Mouse (Mus musculus): Measurements from ENCODE around the gene Vamp5. TPM values are rescaled to one million over a fixed set of nuclear protein-coding genes. Genes with fewer than 3 reads are reported as not detected.

The Vamp5 gene
- polyA plus RNA-seq, 1 experiment from 2014 or later: 15.9 TPM

GRCm38 (mm10) chr6:72388266-72388665 lies 8.0 kb upstream of the Vamp5 start:
- Histone ChIP-seq H3K27ac (no peak overlapping the region), H3K4me3 (replicated peaks) (no peak overlapping the region), H3K9ac (replicated peaks) (no peak overlapping the region), H3K4me1 (replicated peaks) (peaks cover 12% of the 10 kb centered on the region), H3K36me3 (no peaks in the 10 kb centered on the region), H3K27me3 (peaks cover 12% of the 10 kb centered on the region), H3K9me3 (no peaks in the 10 kb centered on the region), H3K4me2 (replicated peaks) (no peak overlapping the region)
- 74% methylated on average over 10 of the region's 10 CpGs for WGBS
- no peak for ATAC-seq

GRCm38 (mm10) chr6:72387816-72388215 lies 7.5 kb upstream of the Vamp5 start:
- no peak for ATAC-seq
- no peak overlapping the region for H3K4me2 ChIP-seq (replicated peaks)
- no peaks in the 10 kb centered on the region for H3K36me3 ChIP-seq
- no peak overlapping the region for H3K27ac ChIP-seq
- H3K27me3 ChIP-seq: peaks cover 10% of the 10 kb centered on the region; the same call in 1 of the 2 replicates
- H3K4me3 ChIP-seq (replicated peaks): no peak overlapping the region
- H3K9ac ChIP-seq (replicated peaks): no peak overlapping the region
- H3K4me1 ChIP-seq (replicated peaks): peaks cover 12% of the 10 kb centered on the region
- H3K9me3 ChIP-seq: no peaks in the 10 kb centered on the region
- WGBS: 73% methylated on average over 3 of the region's 3 CpGs

GRCm38 (mm10) chr6:72386561-72386960 lies 6.3 kb upstream of the Vamp5 start:
- H3K9ac ChIP-seq (replicated peaks): no peak overlapping the region
- no peak overlapping the region for H3K27ac ChIP-seq
- H3K27me3 ChIP-seq: peaks cover 11% of the 10 kb centered on the region
- no peaks in the 10 kb centered on the region for H3K9me3 ChIP-seq
- peaks cover 12% of the 10 kb centered on the region for H3K4me1 ChIP-seq (replicated peaks)
- no peak for ATAC-seq
- no peak overlapping the region for H3K4me2 ChIP-seq (replicated peaks)
- H3K4me3 ChIP-seq (replicated peaks): no peak overlapping the region
- no peaks in the 10 kb centered on the region for H3K36me3 ChIP-seq
- WGBS: 92% methylated on average over 2 of the region's 2 CpGs

GRCm38 (mm10) chr6:72385258-72385657 lies 5.0 kb upstream of the Vamp5 start:
- H3K9ac ChIP-seq (replicated peaks): no peak overlapping the region
- WGBS: 89% methylated on average over 4 of the region's 4 CpGs
- H3K36me3 ChIP-seq: no peaks in the 10 kb centered on the region
- H3K9me3 ChIP-seq: no peaks in the 10 kb centered on the region
- no peak overlapping the region for H3K4me3 ChIP-seq (replicated peaks)
- H3K27me3 ChIP-seq: peaks cover 13% of the 10 kb centered on the region
- no peak overlapping the region for H3K4me2 ChIP-seq (replicated peaks)
- no peak for ATAC-seq
- H3K4me1 ChIP-seq (replicated peaks): peaks cover 12% of the 10 kb centered on the region
- no peak overlapping the region for H3K27ac ChIP-seq

GRCm38 (mm10) chr6:72383952-72384351 lies 3.7 kb upstream of the Vamp5 start:
- 96% methylated on average over 7 of the region's 7 CpGs for WGBS
- no peak overlapping the region for H3K27ac ChIP-seq
- no peak overlapping the region for H3K9ac ChIP-seq (replicated peaks)
- no peaks in the 10 kb centered on the region for H3K36me3 ChIP-seq
- no peaks in the 10 kb centered on the region for H3K9me3 ChIP-seq
- peaks cover 26% of the 10 kb centered on the region for H3K27me3 ChIP-seq
- no peak overlapping the region for H3K4me3 ChIP-seq (replicated peaks)
- peaks cover 4% of the 10 kb centered on the region; the same call in 1 of the 2 replicates for H3K4me1 ChIP-seq (replicated peaks)
- no peak overlapping the region for H3K4me2 ChIP-seq (replicated peaks)
- ATAC-seq: no peak

- 83% methylated on average over 6 of the region's 6 CpGs for WGBS
- Histone ChIP-seq H3K27ac (no peak overlapping the region), H3K36me3 (no peaks in the 10 kb centered on the region), H3K4me1 (replicated peaks) (peaks cover 4% of the 10 kb centered on the region; the same call in 1 of the 2 replicates), H3K4me3 (replicated peaks) (no peak overlapping the region), H3K4me2 (replicated peaks) (no peak overlapping the region), H3K9me3 (no peaks in the 10 kb centered on the region), H3K27me3 (peaks cover 30% of the 10 kb centered on the region), H3K9ac (replicated peaks) (no peak overlapping the region)
- ATAC-seq: no peak
Measured at GRCm38 (mm10) chr6:72383142-72383820, 3.0 kb upstream of the Vamp5 start.

GRCm38 (mm10) chr6:72382494-72382893 lies 2.2 kb upstream of the Vamp5 start:
- Histone ChIP-seq H3K27me3 (peaks cover 30% of the 10 kb centered on the region), H3K4me3 (replicated peaks) (no peak overlapping the region), H3K4me2 (replicated peaks) (no peak overlapping the region), H3K27ac (no peak overlapping the region), H3K9ac (replicated peaks) (no peak overlapping the region), H3K36me3 (no peaks in the 10 kb centered on the region), H3K4me1 (replicated peaks) (peaks cover 4% of the 10 kb centered on the region; the same call in 1 of the 2 replicates), H3K9me3 (no peaks in the 10 kb centered on the region)
- no peak for ATAC-seq
- 86% methylated on average over 6 of the region's 6 CpGs for WGBS

- H3K4me3 ChIP-seq (replicated peaks): peak overlapping the region; percentile 40
- peak overlapping the region; percentile 62 for H3K4me2 ChIP-seq (replicated peaks)
- no peak for ATAC-seq
- H3K27ac ChIP-seq: no peak overlapping the region
- H3K4me1 ChIP-seq (replicated peaks): peaks cover 4% of the 10 kb centered on the region; the same call in 1 of the 2 replicates
- H3K36me3 ChIP-seq: no peaks in the 10 kb centered on the region
- peak overlapping the region; percentile 58; the same call in 1 of the 2 replicates for H3K9ac ChIP-seq (replicated peaks)
- H3K9me3 ChIP-seq: no peaks in the 10 kb centered on the region
- H3K27me3 ChIP-seq: peaks cover 30% of the 10 kb centered on the region
- 47% methylated on average over 7 of the region's 7 CpGs for WGBS
Measured at GRCm38 (mm10) chr6:72379377-72380130, 714 bp downstream of the Vamp5 start.

GRCm38 (mm10) chr6:72378510-72379234 lies 1.6 kb downstream of the Vamp5 start:
- 86% methylated on average over 8 of the region's 8 CpGs for WGBS
- ATAC-seq: no peak
- H3K27me3 ChIP-seq: peaks cover 30% of the 10 kb centered on the region

GRCm38 (mm10) chr6:72374820-72375563 lies 5.3 kb downstream of the Vamp5 start:
- H3K4me1 ChIP-seq (replicated peaks): no peaks in the 10 kb centered on the region
- WGBS: 85% methylated on average over 15 of the region's 15 CpGs
- peaks cover 14% of the 10 kb centered on the region for H3K27me3 ChIP-seq
- H3K4me3 ChIP-seq (replicated peaks): no peak overlapping the region
- H3K4me2 ChIP-seq (replicated peaks): no peak overlapping the region
- H3K36me3 ChIP-seq: no peaks in the 10 kb centered on the region
- H3K27ac ChIP-seq: no peak overlapping the region
- H3K9me3 ChIP-seq: no peaks in the 10 kb centered on the region
- ATAC-seq: no peak
- H3K9ac ChIP-seq (replicated peaks): no peak overlapping the region

More at GRCm38 (mm10) chr6:72378510-72379234, 1.6 kb downstream of the Vamp5 start:
- Histone ChIP-seq H3K36me3 (no peaks in the 10 kb centered on the region), H3K9me3 (no peaks in the 10 kb centered on the region), H3K4me1 (replicated peaks) (peaks cover 4% of the 10 kb centered on the region; the same call in 1 of the 2 replicates), H3K9ac (replicated peaks) (no peak overlapping the region), H3K27ac (no peak overlapping the region), H3K4me3 (replicated peaks) (no peak overlapping the region), H3K4me2 (replicated peaks) (no peak overlapping the region)

- WGBS: 76% methylated on average over 7 of the region's 7 CpGs
- Histone ChIP-seq H3K9ac (replicated peaks) (no peak overlapping the region), H3K4me2 (replicated peaks) (no peak overlapping the region), H3K36me3 (no peaks in the 10 kb centered on the region), H3K27ac (no peak overlapping the region), H3K4me1 (replicated peaks) (no peaks in the 10 kb centered on the region), H3K4me3 (replicated peaks) (no peak overlapping the region), H3K27me3 (peaks cover 6% of the 10 kb centered on the region), H3K9me3 (no peaks in the 10 kb centered on the region)
- ATAC-seq: no peak
Measured at GRCm38 (mm10) chr6:72374206-72374605, 6.1 kb downstream of the Vamp5 start.
